Mouse (Mus musculus) kidney, adult 2 months (tissue): ENCODE data around the gene Bpnt1.

Source experiments
- CTCF ChIP-seq: fragments of 200-500 bp; conservative IDR thresholded peaks from 2 replicates; pipeline ENCODE4 v1.5.1; 2011; ENCODE audit warnings: low read depth, mild to moderate bottlenecking, control low read depth, low read length, moderate library complexity, mixed read lengths; ENCODE audit not compliant: insufficient read depth, insufficient read length
- POLR2A ChIP-seq: fragments of 200-500 bp; IDR thresholded peaks from one replicate; pipeline ENCODE4 v1.6.1; 2011; ENCODE audit warnings: low read depth, low read length, control low read depth

DNA sequence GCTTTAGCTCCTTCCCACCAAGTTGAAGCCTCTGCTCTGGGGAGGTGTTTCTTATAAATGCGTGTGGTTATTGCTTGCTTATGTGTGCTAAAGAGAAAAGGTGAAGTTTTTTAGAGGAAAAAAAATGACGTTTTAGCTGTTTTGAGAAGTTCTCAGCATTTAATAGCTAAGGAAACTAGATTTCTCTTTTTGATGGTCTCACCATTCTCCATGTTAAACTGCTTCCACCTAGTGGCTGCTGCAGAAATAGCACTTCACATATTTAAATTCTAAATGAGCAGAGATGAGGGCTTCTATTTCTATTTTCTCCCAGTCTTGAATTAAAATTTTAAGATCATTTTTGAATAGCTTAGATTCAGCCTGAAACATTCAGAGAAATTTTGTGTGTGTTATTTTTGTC is 72.1 kb downstream of the Bpnt1 start:
- TF ChIP-seq CTCF (0 out of 2 replicates have a peak, but pooled peaks have one; percentile 17), POLR2A (no peak)
